8 mouse cellular contexts compared by ENCODE assay signal in the genomic region with DNA sequence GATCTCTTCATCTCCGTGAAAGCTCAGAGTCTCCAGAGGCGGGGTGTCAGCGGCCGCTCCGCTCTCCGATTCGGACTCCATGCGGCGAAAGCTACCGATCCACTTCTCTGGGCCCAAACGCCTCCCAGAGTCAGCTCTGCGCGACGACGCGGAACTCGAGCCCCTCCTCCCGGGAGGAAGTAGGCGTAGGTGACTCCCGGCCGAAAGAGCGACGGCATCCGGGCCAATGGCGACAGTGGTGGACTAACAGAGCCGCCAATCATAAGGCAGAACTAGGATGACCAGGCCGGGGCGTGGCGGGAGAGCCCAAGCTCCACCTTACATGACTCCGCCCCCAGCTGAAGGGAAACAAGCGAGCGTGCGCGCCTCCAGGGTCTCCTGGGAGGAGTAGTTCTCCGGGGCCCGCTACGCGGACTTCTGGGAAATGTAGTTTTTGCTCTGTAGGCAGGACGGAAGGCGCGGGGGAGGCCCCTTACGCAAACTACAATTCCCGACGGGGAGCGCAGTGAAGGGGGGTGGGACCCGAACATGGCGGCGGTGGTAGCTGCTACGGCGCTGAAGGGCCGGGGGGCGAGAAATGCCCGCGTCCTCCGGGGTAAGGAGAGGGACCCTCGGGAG. TPM values are rescaled to one million over a fixed set of nuclear protein-coding genes. Genes with fewer than 3 reads are reported as not detected.
DNase-seq lines count a peak whose midpoint lies in the region; ATAC-seq and TF ChIP-seq lines count a peak whose summit lies in the region.

A gene (minus strand): TSS at position 196 of the 618 bp plus-strand sequence.
A gene (plus strand): TSS at position 388 of the 618 bp plus-strand sequence.

- no peaks in the 10 kb centered on the region for H3K27me3 ChIP-seq in MEL (ENCODE audit: control insufficient read depth in 1 of 2, insufficient read depth in 2 of 2, low read length in 2 of 2)
- H3K27me3 ChIP-seq in cerebellum, adult 2 months (ENCODE audit: control insufficient read depth, insufficient read depth, low read length), result no peaks in the 10 kb centered on the region
- no peaks in the 10 kb centered on the region for H3K27me3 ChIP-seq in forebrain, postnatal 0 days (ENCODE audit: insufficient read depth, low read length)
- no peaks in the 10 kb centered on the region for H3K27me3 ChIP-seq in lung, embryonic 15.5 days

- 0 out of 6 replicates have a peak, but pooled peaks of 1 of the 3 experiments have one; percentile 4 for TF ChIP-seq CTCF in MEL (IDR thresholded peaks at IDR 0.05 in 2 of 3, conservative IDR thresholded peaks at IDR 0.05 in 1 of 3; ENCODE audit: control insufficient read depth in 1 of 3, insufficient read depth in 1 of 3, low read depth in 2 of 3, low read length in 3 of 3, poor library complexity in 1 of 3, severe bottlenecking in 1 of 3)
- no peak for TF ChIP-seq CTCF in cerebellum, adult 2 months (IDR thresholded peaks at IDR 0.05; ENCODE audit: borderline replicate concordance, insufficient read depth, low read depth, low read length)
- no peak; the same call in 1 of the 2 replicates for TF ChIP-seq CTCF in forebrain, postnatal 0 days (IDR thresholded peaks at IDR 0.05; ENCODE audit: low read depth)

- H3K9ac ChIP-seq in MEL (ENCODE audit: control insufficient read depth, low read depth, low read length, poor library complexity, severe bottlenecking), result peak within 1 kb of the TSS; percentile 78
- peak within 1 kb of the TSS; percentile 81 for H3K9ac ChIP-seq in forebrain, postnatal 0 days
- H3K9ac ChIP-seq in lung, embryonic 15.5 days, result peak within 1 kb of the TSS; percentile 79

- H3K4me1 ChIP-seq in MEL (ENCODE audit: control insufficient read depth in 1 of 2, insufficient read depth in 2 of 2, low read length in 2 of 2), result peaks cover 0 to 3% of the 10 kb centered on the region in 2 experiments; a peak in 2 of 4 replicates
- H3K4me1 ChIP-seq in cerebellum, adult 2 months (ENCODE audit: control insufficient read depth, insufficient read depth, low read length), result peaks cover 15% of the 10 kb centered on the region
- H3K4me1 ChIP-seq in forebrain, postnatal 0 days (ENCODE audit: insufficient read depth), result 0 out of 2 replicates have a peak, but pooled peaks cover 4% of the 10 kb centered on the region
- H3K4me1 ChIP-seq in lung, embryonic 15.5 days, result peaks cover 30% of the 10 kb centered on the region

- no peaks in the 10 kb centered on the region for H3K9me3 ChIP-seq in MEL (replicated peaks; ENCODE audit: insufficient read depth, low read length)
- no peaks in the 10 kb centered on the region for H3K9me3 ChIP-seq in forebrain, postnatal 0 days (ENCODE audit: low read length)
- H3K9me3 ChIP-seq in lung, embryonic 15.5 days, result no peaks in the 10 kb centered on the region

- TF ChIP-seq POLR2A in MEL (IDR thresholded peaks at IDR 0.05; ENCODE audit: control insufficient read depth in 1 of 2, insufficient read depth in 1 of 2, low read depth in 1 of 2, low read length in 2 of 2, poor library complexity in 1 of 2), result peak; percentile 10 to 81; a peak in 3 of 4 replicates
- TF ChIP-seq POLR2A in cerebellum, adult 2 months (IDR thresholded peaks at IDR 0.05; ENCODE audit: borderline replicate concordance, insufficient read depth, low read length), result peak; percentile 69; the same call in 1 of the 2 replicates

- peaks cover 0 to 2% of the 10 kb centered on the region in 2 experiments; a peak in 1 of 4 replicates for H3K36me3 ChIP-seq in MEL (ENCODE audit: control insufficient read depth in 1 of 2, insufficient read depth in 2 of 2, low read length in 2 of 2)
- peaks cover 43% of the 10 kb centered on the region for H3K36me3 ChIP-seq in forebrain, postnatal 0 days (ENCODE audit: insufficient read depth)
- H3K36me3 ChIP-seq in lung, embryonic 15.5 days, result peaks cover 52% of the 10 kb centered on the region

- peak within 1 kb of the TSS; percentile 67 to 84 for H3K4me3 ChIP-seq in MEL (ENCODE audit: control insufficient read depth in 1 of 2, insufficient read depth in 1 of 2, low read depth in 2 of 2, low read length in 2 of 2)
- peak within 1 kb of the TSS; percentile 92 for H3K4me3 ChIP-seq in cerebellum, adult 2 months (replicated peaks; ENCODE audit: insufficient read depth, low read depth, low read length)
- H3K4me3 ChIP-seq in forebrain, postnatal 0 days (ENCODE audit: low read depth, low read length), result peak within 1 kb of the TSS; percentile 75
- peak within 1 kb of the TSS; percentile 87 for H3K4me3 ChIP-seq in lung, embryonic 15.5 days

- peak; percentile 96 for ATAC-seq in forebrain, postnatal 0 days
- peak; percentile 97 for ATAC-seq in lung, embryonic 15.5 days (ENCODE audit: borderline replicate concordance, extremely low read depth, low FRiP score, low TSS enrichment)

- DNase-seq in MEL (ENCODE audit: low read depth, low spot score), result peak; percentile 100
- peak; percentile 99 to 100 for DNase-seq in cerebellum, adult 2 months
- peak; percentile 100 for DNase-seq in forebrain, postnatal 0 days
- peak; percentile 100 for DNase-seq in heart, postnatal 4 days
- peak; percentile 100 for DNase-seq in layer of hippocampus, adult 8-10 months (ENCODE audit: low spot score in 2 of 2)
- DNase-seq in ovary, adult 18-20 months (ENCODE audit: low spot score), result peak; percentile 100
- DNase-seq in thymus, postnatal 0 days (ENCODE audit: low spot score), result peak; percentile 100

- WGBS in cerebellum, adult 2 months, result under 1% methylated on average over 56 of the region's 56 CpGs
- 1% methylated on average over 56 of the region's 56 CpGs for WGBS in forebrain, postnatal 0 days
- under 1% methylated on average over 56 of the region's 56 CpGs for WGBS in lung, embryonic 15.5 days

- H3K4me2 ChIP-seq in forebrain, postnatal 0 days (ENCODE audit: low read depth), result peak within 1 kb of the TSS; percentile 83
- H3K4me2 ChIP-seq in lung, embryonic 15.5 days, result peak within 1 kb of the TSS; percentile 82

- peaks cover 9% of the 10 kb centered on the region for H3K79me2 ChIP-seq in MEL (ENCODE audit: control insufficient read depth, insufficient read depth, low read length, poor library complexity)

- TF ChIP-seq EP300 in MEL (IDR thresholded peaks at IDR 0.05; ENCODE audit: low read depth in 1 of 2, low read length in 2 of 2), result no peak

- TF ChIP-seq RAD21 in MEL (IDR thresholded peaks at IDR 0.05; ENCODE audit: low read depth, low read length), result no peak

- H3K27ac ChIP-seq in MEL (ENCODE audit: control insufficient read depth, low read depth, low read length), result peak within 1 kb of the TSS; percentile 5; the same call in 1 of the 2 replicates
- H3K27ac ChIP-seq in cerebellum, adult 2 months (ENCODE audit: insufficient read depth, low read length), result peak within 1 kb of the TSS; percentile 40; the same call in 1 of the 2 replicates
- peak within 1 kb of the TSS; percentile 68 for H3K27ac ChIP-seq in forebrain, postnatal 0 days (ENCODE audit: low read depth, low read length)
- peak within 1 kb of the TSS; percentile 80 for H3K27ac ChIP-seq in lung, embryonic 15.5 days

TF ChIP-seq in MEL, 35 proteins besides CTCF, POLR2A, EP300 and RAD21 (continues in another document):
- TF ChIP-seq ZKSCAN1 (IDR thresholded peaks at IDR 0.05; ENCODE audit: low read depth, low read length), result no peak
- peak; percentile 98 for TF ChIP-seq SIN3A (IDR thresholded peaks at IDR 0.05; ENCODE audit: low read length)
- TF ChIP-seq ELF1 (IDR thresholded peaks at IDR 0.05; ENCODE audit: low read depth, low read length), result peak; percentile 84
- no peak for TF ChIP-seq USF2 (IDR thresholded peaks at IDR 0.05; ENCODE audit: borderline replicate concordance in 1 of 2, insufficient read depth in 1 of 2, low read depth in 1 of 2, low read length in 2 of 2)
- TF ChIP-seq ETS1 (IDR thresholded peaks at IDR 0.05; ENCODE audit: low read depth, low read length), result no peak
- peak; percentile 39; the same call in 1 of the 2 replicates for TF ChIP-seq CHD2 (IDR thresholded peaks at IDR 0.05; ENCODE audit: low read length)
- TF ChIP-seq POLR2AphosphoS2 (IDR thresholded peaks at IDR 0.05; ENCODE audit: low read length), result peak; percentile 50; the same call in 1 of the 2 replicates
- 0 out of 2 replicates have a peak, but pooled peaks have one; percentile 8 for TF ChIP-seq USF1 (IDR thresholded peaks at IDR 0.05; ENCODE audit: low read depth, low read length)
- no peak for TF ChIP-seq BHLHE40 (IDR thresholded peaks at IDR 0.05; ENCODE audit: borderline replicate concordance, low read depth, low read length)
- TF ChIP-seq MAZ (IDR thresholded peaks at IDR 0.05; ENCODE audit: low read depth, low read length), result peak; percentile 62; the same call in 1 of the 2 replicates
- TF ChIP-seq HCFC1 (IDR thresholded peaks at IDR 0.05; ENCODE audit: low read depth, low read length), result peak; percentile 98
- peak; percentile 98 for TF ChIP-seq KAT2A (conservative IDR thresholded peaks at IDR 0.05; ENCODE audit: low read depth, low read length)
- no peak for TF ChIP-seq RCOR1 (IDR thresholded peaks at IDR 0.05; ENCODE audit: low read depth, low read length)
- peak; percentile 53; the same call in 1 of the 2 replicates for TF ChIP-seq MAX (IDR thresholded peaks at IDR 0.05; ENCODE audit: low read length)

RNA-seq across cellular contexts. Expression of the first gene that starts in this region (rescaled TPM):
- 107 and 108 TPM in 2 replicates for total RNA-seq in MEL (2012; rRNA removed)
- polyA plus RNA-seq in MEL (2012; ENCODE audit: insufficient read depth in 1 of 2, insufficient read length in 2 of 2, low read depth in 1 of 2, low replicate concordance in 2 of 2, missing spikeins in 1 of 2), result 100 to 1,000 TPM in 1 of 2 experiments, not detected in 1; 169 TPM
- 186 and 198 TPM in 2 replicates for polyA plus RNA-seq in cerebellum, adult 2 months (2012; rRNA removed)
- 160 and 179 TPM in 2 replicates for total RNA-seq in forebrain, postnatal 0 days (2014; rRNA removed)
- 211 and 215 TPM in 2 replicates for polyA plus RNA-seq in forebrain, postnatal 0 days (2015; fragmentation: Nextera tagmentation; extraction: Ambion mirVana)
- total RNA-seq in heart, postnatal 4 days (2021), result 100 to 1,000 TPM; 103 to 105 TPM
- 100 to 1,000 TPM; 150 to 159 (median 154) TPM for total RNA-seq in layer of hippocampus, adult 8-10 months (2022)
- polyA plus RNA-seq in lung, embryonic 15.5 days (2015; fragmentation: Nextera tagmentation; extraction: Ambion mirVana), result 248 and 261 TPM in 2 replicates
- 195 and 200 TPM in 2 replicates for polyA plus RNA-seq in thymus, postnatal 0 days (2015; fragmentation: Nextera tagmentation; extraction: Ambion mirVana)

RNA-seq across cellular contexts. Expression of the second gene that starts in this region (rescaled TPM):
- 48.2 and 52.5 TPM in 2 replicates for total RNA-seq in MEL (2012; rRNA removed)
- polyA plus RNA-seq in MEL (2012; ENCODE audit: insufficient read depth in 1 of 2, insufficient read length in 2 of 2, low read depth in 1 of 2, low replicate concordance in 2 of 2, missing spikeins in 1 of 2), result 10 to 100 TPM in 1 of 2 experiments, not detected in 1; 64.2 TPM
- 185 and 201 TPM in 2 replicates for polyA plus RNA-seq in cerebellum, adult 2 months (2012; rRNA removed)
- total RNA-seq in forebrain, postnatal 0 days (2014; rRNA removed), result 57.5 and 64.5 TPM in 2 replicates
- polyA plus RNA-seq in forebrain, postnatal 0 days (2015; fragmentation: Nextera tagmentation; extraction: Ambion mirVana), result 112 and 128 TPM in 2 replicates
- total RNA-seq in heart, postnatal 4 days (2021), result 100 to 1,000 TPM; 198 to 211 TPM
- total RNA-seq in layer of hippocampus, adult 8-10 months (2022), result 100 to 1,000 TPM; 170 to 190 (median 177) TPM
- 103 and 106 TPM in 2 replicates for polyA plus RNA-seq in lung, embryonic 15.5 days (2015; fragmentation: Nextera tagmentation; extraction: Ambion mirVana)
- polyA plus RNA-seq in thymus, postnatal 0 days (2015; fragmentation: Nextera tagmentation; extraction: Ambion mirVana), result 84.9 and 93.3 TPM in 2 replicates

Comparison
In these comparisons a context has a peak if more than half of its experiments do, and no peak if none do; other contexts are left out.
1. Peak in every context shown above with its lines: DNase-seq, ATAC-seq, H3K4me3 ChIP-seq and H3K27ac ChIP-seq.
2. H3K27ac ChIP-seq: peak in every context shown above with its lines; median percentile 80 in lung, embryonic 15.5 days; 68 in forebrain, postnatal 0 days; 40 in cerebellum, adult 2 months; 5 in MEL.